Mouse (Mus musculus): Measurements from ENCODE around the gene BC030867.

Gene BC030867

GRCm38 (mm10) chr11:102290141-102290540 is 41.5 kb downstream of the BC030867 start:
- no peak for DNase-seq (ENCODE audit: low spot score)

GRCm38 (mm10) chr11:102291051-102291535 is 42.4 kb downstream of the BC030867 start:
- no peak for DNase-seq (ENCODE audit: low spot score)

GRCm38 (mm10) chr11:102293971-102294370 is 45.3 kb downstream of the BC030867 start:
- DNase-seq (ENCODE audit: low spot score): no peak

GRCm38 (mm10) chr11:102294416-102294815 is 45.7 kb downstream of the BC030867 start:
- no peak for DNase-seq (ENCODE audit: low spot score)

- no peak for DNase-seq (ENCODE audit: low spot score)
These were observed 46.4 kb downstream of the BC030867 start for GRCm38 (mm10) chr11:102294887-102295597.

- DNase-seq (ENCODE audit: low spot score): peak; percentile 80
These were observed 47.2 kb downstream of the BC030867 start for GRCm38 (mm10) chr11:102295598-102296471.

GRCm38 (mm10) chr11:102296491-102297472 is 48.1 kb downstream of the BC030867 start, which contains the start of gene Atxn7l3:
Gene Atxn7l3, minus strand, starts transcription at chr11:102296631.
- DNase-seq (ENCODE audit: low spot score): peak; percentile 99

GRCm38 (mm10) chr11:102297577-102298556 is 49.2 kb downstream of the BC030867 start:
- peak; percentile 45 for DNase-seq (ENCODE audit: low spot score)

GRCm38 (mm10) chr11:102299839-102300238 is 51.2 kb downstream of the BC030867 start:
- peak; percentile 82 for DNase-seq (ENCODE audit: low spot score)

- no peak for DNase-seq (ENCODE audit: low spot score)
These were observed 55.5 kb downstream of the BC030867 start for GRCm38 (mm10) chr11:102304141-102304540.

GRCm38 (mm10) chr11:102305359-102305758 is 56.7 kb downstream of the BC030867 start:
- no peak for DNase-seq (ENCODE audit: low spot score)

GRCm38 (mm10) chr11:102308104-102308503 is 59.4 kb downstream of the BC030867 start:
- DNase-seq (ENCODE audit: low spot score): no peak

- DNase-seq (ENCODE audit: low spot score): peak; percentile 97
These were observed 60.3 kb downstream of the BC030867 start for GRCm38 (mm10) chr11:102308979-102309378.

GRCm38 (mm10) chr11:102309821-102310617 is 61.3 kb downstream of the BC030867 start:
- DNase-seq (ENCODE audit: low spot score): no peak

- peak; percentile 29 for DNase-seq (ENCODE audit: low spot score)
These were observed 62.4 kb downstream of the BC030867 start for GRCm38 (mm10) chr11:102310768-102311695.

GRCm38 (mm10) chr11:102311966-102312365 is 63.3 kb downstream of the BC030867 start:
- no peak for DNase-seq (ENCODE audit: low spot score)

GRCm38 (mm10) chr11:102312586-102312985 is 63.9 kb downstream of the BC030867 start:
- no peak for DNase-seq (ENCODE audit: low spot score)

- no peak for DNase-seq (ENCODE audit: low spot score)
These were observed 65.6 kb downstream of the BC030867 start for GRCm38 (mm10) chr11:102314321-102314720.

Measured in embryo, embryonic 10.5 days (tissue).